Mouse (Mus musculus) midbrain, embryonic 14.5 days (tissue): ENCODE results near the gene Tns1. TPM values are rescaled to one million over a fixed set of nuclear protein-coding genes. Genes with fewer than 3 reads are reported as not detected.
"Not testable (repeated sequence)": the region's sequence is repeated elsewhere in the genome, so short reads cannot be mapped to it uniquely, and the experiment has no call there.

Experiments
- ATAC-seq: fragments of 200-750 bp; cut with Nextera tagmentation; 2 replicates; pipeline ENCODE4 v1.8.0; 2017; ENCODE audit warnings: moderate number of reproducible peaks, moderate library complexity; ENCODE audit not compliant: low FRiP score, low TSS enrichment
- DNase-seq: peaks from one replicate; pipeline ENCODE4 v3.0.0-alpha.2; 2015
- H3K27ac ChIP-seq: fragments of 300-500 bp; sonication (generic); replicated peaks from 2 replicates; pipeline ENCODE4 v1.5.1; 2014; ENCODE audit warnings: mild to moderate bottlenecking, low read depth, low read length, moderate library complexity
- H3K27me3 ChIP-seq: fragments of 300-500 bp; sonication (generic); 2 replicates; pipeline ENCODE4 v1.6.1; 2014; ENCODE audit warnings: low read length, control low read depth, mixed read lengths; ENCODE audit not compliant: control insufficient read depth, insufficient read depth
- H3K36me3 ChIP-seq: fragments of 300-500 bp; sonication (generic); 2 replicates; pipeline ENCODE4 v1.6.1; 2014; ENCODE audit warnings: low read length, control low read depth; ENCODE audit not compliant: control insufficient read depth, insufficient read depth
- H3K4me1 ChIP-seq: fragments of 300-500 bp; sonication (generic); 2 replicates; pipeline ENCODE4 v1.6.1; 2014; ENCODE audit warnings: mild to moderate bottlenecking, antibody characterized with exemption, low read length, control low read depth; ENCODE audit not compliant: control insufficient read depth, insufficient read depth
- H3K4me2 ChIP-seq: fragments of 300-500 bp; sonication (generic); 2 replicates; pipeline ENCODE4 v1.6.1; 2014; ENCODE audit warnings: mild to moderate bottlenecking, low read length, moderate library complexity
- H3K4me3 ChIP-seq: fragments of 300-500 bp; sonication (generic); replicated peaks from 2 replicates; pipeline ENCODE4 v1.5.1; 2014; ENCODE audit warnings: low read depth, low read length
- H3K9ac ChIP-seq: fragments of 300-500 bp; sonication (generic); replicated peaks from 2 replicates; pipeline ENCODE4 v1.6.1; 2014; ENCODE audit warnings: mild to moderate bottlenecking, low read length, moderate library complexity
- H3K9me3 ChIP-seq: fragments of 300-500 bp; sonication (generic); 2 replicates; pipeline ENCODE4 v1.6.1; 2016; ENCODE audit warnings: low read length, control low read depth, mixed read lengths; ENCODE audit not compliant: control insufficient read depth
- WGBS: fragments of 180-500 bp; shearing (Covaris S2); extraction: QIAGEN DNeasy Blood & Tissue Kit; methylation state at CpG from one replicate; pipeline ENCODE4 v1.1.7; 2014; 5-methylcytosine and 5-hydroxymethylcytosine counted together
- polyA plus RNA-seq: library from polyadenylated mRNA; unstranded; fragments of >200 nt; fragmentation: Nextera tagmentation; extraction: Ambion mirVana; gene quantifications from 2 replicates; pipeline ENCODE4 v1.2.1, GENCODE M21; 2014

The Tns1 gene
- polyA plus RNA-seq, 1 experiment from 2014 or later = 11.0 TPM

DNA sequence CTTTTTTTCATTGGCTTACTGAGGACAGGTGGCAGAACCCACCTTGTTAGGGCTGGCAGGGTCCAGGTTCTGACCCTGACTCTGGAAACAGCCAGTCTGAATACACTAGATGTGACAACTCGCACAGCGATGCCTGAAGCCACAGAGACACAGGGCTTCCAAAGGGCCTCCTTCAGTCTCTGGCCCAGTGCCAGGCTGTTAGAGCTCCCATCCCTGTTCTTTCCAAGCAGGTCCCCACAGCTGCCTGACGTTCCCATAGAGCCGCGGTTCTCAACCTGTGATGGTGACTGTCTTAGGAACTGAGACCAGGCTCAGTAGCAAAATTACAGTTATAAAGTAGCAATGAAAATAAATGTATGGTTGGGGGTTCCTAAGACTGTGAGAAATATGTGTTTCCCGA lies 217.9 kb downstream of the Tns1 start:
- no peak overlapping the region for H3K4me2 ChIP-seq
- H3K4me3 ChIP-seq = no peak overlapping the region
- ATAC-seq = no peak
- no peaks in the 10 kb centered on the region for H3K9me3 ChIP-seq
- 72% methylated on average over 6 of the region's 6 CpGs for WGBS
- H3K4me1 ChIP-seq = 0 out of 2 replicates have a peak, but pooled peaks cover 3% of the 10 kb centered on the region
- no peaks in the 10 kb centered on the region for H3K27me3 ChIP-seq
- peak; percentile 71 for DNase-seq
- H3K9ac ChIP-seq = no peak overlapping the region
- H3K36me3 ChIP-seq = no peaks in the 10 kb centered on the region
- H3K27ac ChIP-seq = no peak overlapping the region

GRCm38 (mm10) chr1:73905811-73906190 lies 218.4 kb downstream of the Tns1 start:
- H3K4me1 ChIP-seq = 0 out of 2 replicates have a peak, but pooled peaks cover 3% of the 10 kb centered on the region
- no peaks in the 10 kb centered on the region for H3K36me3 ChIP-seq
- no peak overlapping the region for H3K9ac ChIP-seq
- ATAC-seq (no peak), DNase-seq (no peak)
- H3K27me3 ChIP-seq = no peaks in the 10 kb centered on the region
- H3K4me2 ChIP-seq = no peak overlapping the region
- H3K27ac ChIP-seq = no peak overlapping the region
- no peaks in the 10 kb centered on the region for H3K9me3 ChIP-seq
- 65% methylated on average over 5 of the region's 5 CpGs for WGBS
- H3K4me3 ChIP-seq = no peak overlapping the region

DNA sequence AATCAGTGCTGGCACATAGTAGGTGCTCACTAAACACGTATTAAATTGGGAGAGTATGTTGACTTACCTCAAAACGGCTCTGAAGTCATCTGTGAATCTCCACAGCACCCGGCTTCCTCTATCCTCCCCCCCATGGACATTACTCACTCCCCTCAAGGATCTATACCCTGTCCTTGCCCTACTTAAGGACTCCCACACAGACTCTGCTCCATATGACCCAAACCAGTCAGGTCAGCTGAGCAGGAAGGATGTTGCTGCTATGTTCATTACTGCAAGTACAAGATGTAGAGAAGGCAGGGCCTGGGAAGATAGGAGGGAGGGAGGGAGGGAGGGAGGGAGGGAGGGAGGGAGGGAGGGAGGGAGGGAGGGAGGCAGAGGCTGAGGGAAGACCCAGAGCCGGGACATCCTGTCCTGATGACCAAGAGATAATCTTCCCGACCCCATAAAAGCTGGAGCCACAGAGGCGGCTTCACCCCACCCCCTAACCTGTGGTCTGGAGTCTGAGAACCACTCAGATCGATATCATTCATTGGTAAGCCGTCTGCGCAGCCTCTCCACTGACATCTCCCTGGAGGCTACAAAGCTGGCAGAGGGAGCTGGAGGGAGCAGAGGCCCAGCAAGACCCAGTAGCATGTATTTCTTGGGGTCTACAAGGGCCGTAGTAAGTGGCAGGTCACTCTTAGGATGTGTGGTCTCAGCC lies 219.0 kb downstream of the Tns1 start:
- Histone ChIP-seq H3K9me3 (no peaks in the 10 kb centered on the region), H3K27ac (no peak overlapping the region), H3K4me3 (no peak overlapping the region), H3K9ac (no peak overlapping the region), H3K4me1 (0 out of 2 replicates have a peak, but pooled peaks cover 3% of the 10 kb centered on the region), H3K4me2 (no peak overlapping the region), H3K36me3 (no peaks in the 10 kb centered on the region), H3K27me3 (no peaks in the 10 kb centered on the region)
- 68% methylated on average over 10 of the region's 10 CpGs for WGBS
- ATAC-seq (no peak), DNase-seq (no peak)

- no peak for ATAC-seq
- WGBS = 93% methylated on average over 8 of the region's 8 CpGs
Observed at GRCm38 (mm10) chr1:73904641-73905040, 219.6 kb downstream of the Tns1 start.

DNA sequence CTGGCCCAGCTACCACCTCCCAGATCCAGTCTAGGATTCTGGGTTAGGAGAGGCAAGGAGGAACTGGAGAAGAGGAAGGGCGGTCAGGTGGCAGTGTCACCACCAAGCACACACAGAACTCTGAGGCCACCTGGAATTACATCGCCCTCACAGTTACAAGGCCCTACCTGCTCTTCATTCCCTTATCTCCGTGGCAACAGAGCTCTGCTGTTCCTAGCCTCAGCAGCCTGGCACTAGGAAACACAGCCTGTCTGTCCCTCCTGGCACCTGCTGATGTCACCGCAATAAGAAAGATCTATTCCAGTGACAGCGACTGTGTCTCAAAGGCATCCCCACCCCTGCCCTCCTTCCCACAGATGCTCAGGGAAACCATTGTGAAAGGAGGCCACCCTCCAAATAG lies 221.2 kb downstream of the Tns1 start:
- Histone ChIP-seq H3K9me3 (no peaks in the 10 kb centered on the region), H3K9ac (no peak overlapping the region), H3K4me2 (no peak overlapping the region), H3K27ac (no peak overlapping the region), H3K4me1 (0 out of 2 replicates have a peak, but pooled peaks cover 3% of the 10 kb centered on the region), H3K27me3 (no peaks in the 10 kb centered on the region), H3K36me3 (no peaks in the 10 kb centered on the region), H3K4me3 (no peak overlapping the region)
- ATAC-seq = no peak
- 84% methylated on average over 5 of the region's 5 CpGs for WGBS
- no peak for DNase-seq

More at GRCm38 (mm10) chr1:73904641-73905040, 219.6 kb downstream of the Tns1 start:
- Histone ChIP-seq H3K4me2 (no peak overlapping the region), H3K4me1 (0 out of 2 replicates have a peak, but pooled peaks cover 3% of the 10 kb centered on the region), H3K4me3 (no peak overlapping the region), H3K27ac (no peak overlapping the region), H3K36me3 (no peaks in the 10 kb centered on the region), H3K9ac (no peak overlapping the region), H3K9me3 (no peaks in the 10 kb centered on the region), H3K27me3 (no peaks in the 10 kb centered on the region)
- no peak for DNase-seq

GRCm38 (mm10) chr1:73902171-73902991 lies 221.9 kb downstream of the Tns1 start:
- Histone ChIP-seq H3K4me2 (peak overlapping the region; percentile 24; the same call in 1 of the 2 replicates), H3K27me3 (no peaks in the 10 kb centered on the region), H3K9ac (no peak overlapping the region), H3K4me1 (0 out of 2 replicates have a peak, but pooled peaks cover 3% of the 10 kb centered on the region), H3K27ac (no peak overlapping the region), H3K4me3 (no peak overlapping the region), H3K9me3 (no peaks in the 10 kb centered on the region), H3K36me3 (no peaks in the 10 kb centered on the region)
- DNase-seq (peak; percentile 90), ATAC-seq (no peak)
- 17% methylated on average over 16 of the region's 16 CpGs for WGBS

DNA sequence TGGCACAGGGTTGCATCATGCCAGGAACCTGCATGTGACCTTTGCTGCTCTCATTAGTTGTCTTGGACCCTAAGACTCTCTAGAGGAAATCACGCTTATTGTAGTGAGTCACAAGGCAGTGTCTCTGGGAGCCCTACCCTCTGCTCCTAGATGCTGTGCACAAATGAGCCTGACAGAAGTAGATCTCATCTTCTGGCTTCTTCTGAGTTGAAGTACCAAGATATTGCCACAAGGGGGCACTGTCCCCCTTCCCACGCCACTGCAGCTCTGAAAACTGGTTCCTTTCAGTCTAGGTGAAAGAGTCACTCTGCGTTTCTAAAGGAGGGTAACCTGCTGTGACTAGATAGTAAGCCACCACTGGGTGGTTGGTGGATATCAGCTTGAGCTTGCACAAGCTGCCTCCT lies 222.8 kb downstream of the Tns1 start:
- Histone ChIP-seq H3K4me3 (no peak overlapping the region), H3K4me1 (0 out of 2 replicates have a peak, but pooled peaks cover 3% of the 10 kb centered on the region), H3K27ac (no peak overlapping the region), H3K27me3 (no peaks in the 10 kb centered on the region), H3K9me3 (no peaks in the 10 kb centered on the region), H3K4me2 (no peak overlapping the region), H3K9ac (no peak overlapping the region), H3K36me3 (no peaks in the 10 kb centered on the region)
- WGBS = 5% methylated on average over 3 of the region's 3 CpGs
- DNase-seq (peak; percentile 86), ATAC-seq (peak; percentile 55; the same call in 1 of the 2 replicates)

- WGBS = 94% methylated on average over 6 of the region's 6 CpGs
- H3K4me1 ChIP-seq, ATAC-seq, H3K9me3 ChIP-seq, H3K36me3 ChIP-seq, H3K27ac ChIP-seq, H3K4me3 ChIP-seq, H3K27me3 ChIP-seq, H3K4me2 ChIP-seq, H3K9ac ChIP-seq, DNase-seq: not testable (repeated sequence)
Observed at GRCm38 (mm10) chr1:73895451-73895850, 228.8 kb downstream of the Tns1 start.
